Mouse (Mus musculus): Measurements from ENCODE around the gene Olfr2.

Olfr2 gene

GRCm38 (mm10) chr7:107005972-107006371, at the start of gene Olfr2:
Olfr2 (minus strand) TSS chr7:107006072.
- DNase-seq (ENCODE audit: low spot score): no peak

DNA sequence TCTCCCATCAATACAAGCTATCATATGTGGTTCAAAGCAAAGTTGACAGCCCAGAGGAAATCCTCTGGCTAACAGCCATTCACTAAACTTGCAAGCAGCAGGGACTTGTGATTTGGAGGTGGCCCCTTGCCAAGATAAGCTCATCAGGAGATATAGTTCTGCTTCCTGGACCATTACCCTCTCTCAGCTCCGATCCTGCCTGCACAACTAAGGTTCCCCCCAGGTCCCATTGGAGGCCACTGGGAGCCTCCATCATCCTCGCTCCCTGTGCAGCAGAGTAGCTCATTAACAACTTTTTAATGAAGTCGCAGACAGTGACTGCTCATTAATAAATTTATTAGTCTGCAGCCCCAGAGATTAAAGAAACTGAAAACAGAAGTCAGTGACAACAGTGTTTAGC, 41.7 kb upstream of the Olfr2 start:
- DNase-seq (ENCODE audit: low spot score): no peak

GRCm38 (mm10) chr7:107045833-107046232, 40.0 kb upstream of the Olfr2 start:
- DNase-seq (ENCODE audit: low spot score): peak; percentile 39

DNA sequence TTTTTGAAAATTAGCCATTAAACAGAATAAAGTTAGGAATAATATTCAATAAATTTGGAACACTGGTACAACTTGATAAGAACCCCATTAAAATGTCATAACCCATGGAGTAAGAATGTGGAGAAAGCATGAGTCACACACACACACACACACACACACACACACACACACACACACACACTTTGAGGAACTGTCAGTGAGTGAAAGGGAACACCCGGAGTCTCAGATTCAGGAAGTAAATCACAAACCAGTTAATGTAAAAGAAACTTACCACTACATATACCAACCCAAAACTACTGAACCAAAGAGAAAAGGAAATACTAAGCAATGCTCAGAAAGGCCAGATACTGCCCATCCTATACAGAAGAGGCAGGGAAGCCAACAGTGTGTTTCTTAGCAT, 38.5 kb upstream of the Olfr2 start:
- DNase-seq (ENCODE audit: low spot score): no peak

DNA sequence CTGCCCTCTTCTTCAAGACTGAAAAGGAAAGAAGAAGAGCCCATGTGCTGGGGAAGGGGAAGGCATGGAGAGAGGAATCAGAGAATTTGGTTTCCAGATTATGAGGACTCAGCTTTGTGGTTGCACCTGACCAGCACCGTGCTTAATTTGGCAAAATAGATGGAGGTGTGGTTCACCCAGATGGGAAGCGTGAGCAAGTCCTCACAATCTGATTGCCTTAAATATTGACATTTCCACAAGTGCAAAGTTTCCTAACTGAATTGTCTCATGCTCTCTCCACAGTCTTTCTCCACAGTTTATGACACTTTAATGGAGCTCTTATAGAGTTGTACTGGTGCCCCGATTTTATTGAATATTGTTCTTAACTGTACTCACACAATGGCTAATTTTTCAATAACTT, 37.3 kb upstream of the Olfr2 start:
- no peak for DNase-seq (ENCODE audit: low spot score)

DNA sequence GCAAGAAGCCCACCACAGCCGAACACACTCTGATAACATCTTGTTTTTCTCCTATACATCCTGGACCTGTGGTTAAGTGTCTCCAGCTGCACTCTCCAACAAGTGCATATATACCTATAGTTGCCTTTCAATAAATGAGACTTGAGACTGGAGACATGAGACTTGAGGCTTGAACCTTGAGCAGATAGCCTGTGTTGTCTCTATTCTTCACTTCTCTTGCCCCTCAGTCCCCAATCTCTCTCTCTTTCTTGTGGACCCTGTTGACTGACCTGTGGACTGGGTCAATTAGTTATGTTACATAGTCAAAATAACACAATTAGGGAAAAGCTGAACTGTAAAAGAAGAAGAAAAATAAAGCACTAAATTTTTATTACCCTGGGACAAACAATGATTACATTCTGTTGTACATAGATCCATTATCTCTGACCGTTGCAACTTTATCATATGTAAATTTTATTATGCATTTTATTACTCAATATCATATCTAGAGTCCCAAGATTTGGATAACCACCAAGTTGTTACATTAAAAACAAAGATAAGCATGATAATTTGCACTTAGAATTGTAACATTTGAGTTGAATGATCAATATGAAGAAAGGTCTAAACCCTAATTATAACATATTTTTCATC, 34.2 kb upstream of the Olfr2 start:
- DNase-seq (ENCODE audit: low spot score): no peak

GRCm38 (mm10) chr7:107030874-107031273, 25.0 kb upstream of the Olfr2 start, which contains the start of gene Olfr713:
Olfr713 (plus strand) TSS chr7:107031174.
- DNase-seq (ENCODE audit: low spot score): no peak

GRCm38 (mm10) chr7:107004169-107004568, 1.7 kb downstream of the Olfr2 start:
- no peak for DNase-seq (ENCODE audit: low spot score)

GRCm38 (mm10) chr7:107000798-107001197, 5.1 kb downstream of the Olfr2 start:
- DNase-seq (ENCODE audit: low spot score): no peak

GRCm38 (mm10) chr7:106985236-106985635, 20.6 kb downstream of the Olfr2 start:
- no peak for DNase-seq (ENCODE audit: low spot score)

- no peak for DNase-seq (ENCODE audit: low spot score)
Measured at GRCm38 (mm10) chr7:106975353-106975752, 30.5 kb downstream of the Olfr2 start, which contains the start of gene Olfr711. Olfr711 (minus strand) TSS chr7:106975453.

DNA sequence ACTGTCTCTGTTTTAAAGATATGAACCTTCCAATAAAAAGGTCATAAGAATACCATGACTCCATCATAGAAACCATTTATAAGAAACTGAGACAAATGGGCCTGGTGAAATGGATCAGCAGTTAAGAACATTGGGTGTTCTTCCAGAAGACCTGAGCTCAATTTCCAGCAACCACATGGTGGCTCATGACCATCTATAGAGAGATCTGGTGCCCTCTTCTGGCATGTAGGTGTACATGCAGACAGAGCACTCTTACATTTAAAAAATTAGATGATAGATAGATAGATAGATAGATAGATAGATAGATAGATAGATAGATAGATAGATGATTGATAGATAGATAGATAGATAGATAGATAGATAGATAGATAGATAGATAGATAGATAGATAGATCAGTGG, 38.4 kb downstream of the Olfr2 start:
- peak; percentile 10 for DNase-seq (ENCODE audit: low spot score)

GRCm38 (mm10) chr7:106963837-106964236, 42.0 kb downstream of the Olfr2 start, which contains the start of gene Olfr6:
Olfr6 (minus strand) TSS chr7:106963937.
- DNase-seq (ENCODE audit: low spot score): no peak

DNA sequence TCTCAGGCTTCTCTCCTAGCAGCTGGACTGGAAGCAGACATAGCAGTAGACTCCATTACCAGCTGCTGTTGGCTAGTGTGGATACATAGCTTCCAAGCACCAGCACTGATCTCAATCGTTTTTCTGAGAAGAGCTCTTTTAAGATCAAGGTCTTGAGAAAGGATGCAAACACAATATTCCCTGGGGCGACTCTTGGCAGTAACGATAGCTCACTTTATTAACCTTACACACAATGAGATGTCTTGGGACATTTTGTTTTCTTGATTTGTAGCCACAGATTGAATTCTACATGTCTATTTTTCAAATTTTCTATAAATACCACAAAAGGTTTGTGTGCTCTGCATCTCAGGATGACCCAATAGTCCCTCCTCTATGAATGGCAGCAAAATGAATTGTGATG, 57.7 kb downstream of the Olfr2 start, which contains the start of gene Olfr710:
Gene Olfr710, minus strand, starts transcription at position 101 of the 400 bp plus-strand sequence.
- DNase-seq (ENCODE audit: low spot score): no peak

Measured in T-cell, adult 2 months (primary cell).